Mouse (Mus musculus): ENCODE data around the gene Gm20388. TPM values are rescaled to one million over a fixed set of nuclear protein-coding genes. Genes with fewer than 3 reads are reported as not detected.

The Gm20388 gene
- polyA plus RNA-seq, 1 experiment from 2014 or later, result 1.7 TPM

- DNase-seq (ENCODE audit: low spot score), result no peak
- Histone ChIP-seq H3K36me3 (peaks cover 19% of the 10 kb centered on the region; the same call in 1 of the 2 replicates), H3K27me3 (ENCODE audit: insufficient read depth, poor library complexity, severe bottlenecking) (no peaks in the 10 kb centered on the region), H3K4me3 (no peak overlapping the region), H3K4me1 (replicated peaks) (peaks cover 71% of the 10 kb centered on the region), H3K9me3 (no peaks in the 10 kb centered on the region), H3K27ac (0 out of 2 replicates have a peak overlapping the region, but pooled peaks have one; percentile 19)
- WGBS, result 86% methylated on average over 26 of the region's 26 CpGs
Observed at GRCm38 (mm10) chr8:122306660-122307399, 2396.2 kb downstream of the Gm20388 start.

DNA sequence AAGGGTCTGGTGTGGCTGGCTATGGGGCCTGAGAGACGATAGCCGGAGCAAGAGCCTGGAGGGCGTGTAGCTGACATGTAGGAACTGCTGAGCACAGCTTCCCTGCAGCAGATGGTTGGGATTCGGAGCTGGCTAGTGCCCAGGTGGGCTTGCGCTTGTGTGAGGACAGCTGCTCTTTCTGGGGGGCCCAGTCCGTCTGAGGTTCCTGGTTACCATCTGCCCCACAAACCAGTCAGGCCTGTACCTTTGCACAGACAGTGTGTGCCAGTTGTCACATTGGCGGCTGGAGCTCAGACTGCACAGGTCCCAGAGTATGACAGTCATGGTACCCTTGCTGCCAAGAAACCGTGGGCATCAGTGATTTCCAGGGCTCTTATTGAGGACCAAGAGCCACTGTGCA, 2397.2 kb downstream of the Gm20388 start:
- no peaks in the 10 kb centered on the region for H3K9me3 ChIP-seq
- no peak for DNase-seq (ENCODE audit: low spot score)
- 84% methylated on average over 8 of the region's 8 CpGs for WGBS
- H3K36me3 ChIP-seq, result peaks cover 19% of the 10 kb centered on the region; the same call in 1 of the 2 replicates
- H3K27me3 ChIP-seq (ENCODE audit: insufficient read depth, poor library complexity, severe bottlenecking), result no peaks in the 10 kb centered on the region
- H3K4me1 ChIP-seq (replicated peaks), result peaks cover 69% of the 10 kb centered on the region
- H3K4me3 ChIP-seq, result no peak overlapping the region
- peak overlapping the region; percentile 66 for H3K27ac ChIP-seq

DNA sequence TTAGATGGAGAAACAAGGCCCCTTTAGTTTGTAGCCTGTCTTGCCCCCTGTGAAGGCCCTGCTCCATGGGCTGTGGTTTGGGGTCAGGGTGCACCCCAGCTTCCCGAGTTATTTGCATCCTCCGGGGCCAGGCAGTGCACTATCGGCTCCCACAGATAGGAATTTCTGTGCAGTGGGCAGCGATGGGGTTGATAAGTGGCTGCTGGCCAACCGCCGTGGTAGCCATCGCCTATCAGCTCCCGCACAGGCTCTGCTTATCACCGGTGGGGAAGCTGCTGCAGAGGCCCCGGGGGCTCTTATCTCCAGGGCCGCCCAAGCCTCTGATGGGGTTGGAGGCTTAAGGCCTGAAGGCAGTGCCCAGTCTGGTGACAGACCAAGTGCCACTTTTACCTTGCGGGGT, 2398.6 kb downstream of the Gm20388 start:
- H3K27ac ChIP-seq, result peak overlapping the region; percentile 62; the same call in 1 of the 2 replicates
- H3K4me3 ChIP-seq, result no peak overlapping the region
- H3K36me3 ChIP-seq, result peaks cover 19% of the 10 kb centered on the region; the same call in 1 of the 2 replicates
- H3K9me3 ChIP-seq, result no peaks in the 10 kb centered on the region
- DNase-seq (ENCODE audit: low spot score), result no peak
- peaks cover 72% of the 10 kb centered on the region for H3K4me1 ChIP-seq (replicated peaks)
- 89% methylated on average over 12 of the region's 12 CpGs for WGBS
- no peaks in the 10 kb centered on the region for H3K27me3 ChIP-seq (ENCODE audit: insufficient read depth, poor library complexity, severe bottlenecking)

DNA sequence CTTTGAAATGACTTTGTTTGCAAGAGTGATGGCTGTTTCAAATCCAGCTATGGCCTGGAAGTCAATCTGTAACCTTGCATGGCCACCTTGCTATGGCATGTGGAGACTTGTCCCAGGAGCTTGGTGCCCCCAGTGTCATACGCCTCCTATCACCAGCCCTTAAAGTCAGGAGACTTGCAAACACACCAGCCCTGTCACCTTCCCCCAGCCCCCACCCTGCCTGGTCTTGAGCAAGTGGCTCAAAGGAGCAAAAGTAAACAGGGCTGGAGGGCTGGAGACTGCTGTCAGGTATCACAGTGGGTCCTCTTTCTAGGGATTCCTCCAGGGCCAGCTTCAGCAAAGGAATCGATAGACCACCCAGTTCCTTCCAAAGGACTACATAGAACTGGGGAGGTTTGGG, 2400.5 kb downstream of the Gm20388 start:
- no peaks in the 10 kb centered on the region for H3K9me3 ChIP-seq
- peaks cover 80% of the 10 kb centered on the region for H3K4me1 ChIP-seq (replicated peaks)
- peaks cover 19% of the 10 kb centered on the region; the same call in 1 of the 2 replicates for H3K36me3 ChIP-seq
- no peak for DNase-seq (ENCODE audit: low spot score)
- WGBS, result 84% methylated on average over 2 of the region's 2 CpGs
- H3K27me3 ChIP-seq (ENCODE audit: insufficient read depth, poor library complexity, severe bottlenecking), result no peaks in the 10 kb centered on the region
- no peak overlapping the region for H3K4me3 ChIP-seq
- H3K27ac ChIP-seq, result peak overlapping the region; percentile 50

DNA sequence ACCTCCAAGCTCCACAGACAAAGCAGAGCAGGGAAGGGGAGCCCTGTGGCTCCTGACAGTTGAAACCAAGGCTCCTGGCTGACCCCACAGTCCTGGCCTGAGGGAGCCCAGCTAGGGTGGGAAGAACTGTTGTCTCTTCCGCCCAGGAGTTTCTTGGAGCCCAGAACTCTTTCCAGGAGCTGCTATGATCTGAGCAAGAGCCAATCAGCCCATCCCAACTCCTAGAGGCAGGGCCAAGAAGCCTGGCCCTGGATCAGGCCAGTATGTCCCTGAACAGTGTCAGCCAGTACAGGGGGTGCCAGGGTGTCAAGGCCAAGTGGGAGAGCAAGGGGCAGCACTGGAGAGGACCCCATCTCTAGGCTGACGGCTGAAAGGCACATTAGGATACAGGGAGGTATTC, 2401.9 kb downstream of the Gm20388 start:
- no peaks in the 10 kb centered on the region for H3K27me3 ChIP-seq (ENCODE audit: insufficient read depth, poor library complexity, severe bottlenecking)
- H3K9me3 ChIP-seq, result no peaks in the 10 kb centered on the region
- 73% methylated on average over 2 of the region's 2 CpGs for WGBS
- H3K4me3 ChIP-seq, result no peak overlapping the region
- peak overlapping the region; percentile 42; the same call in 1 of the 2 replicates for H3K27ac ChIP-seq
- peaks cover 11% of the 10 kb centered on the region; the same call in 1 of the 2 replicates for H3K36me3 ChIP-seq
- peaks cover 84% of the 10 kb centered on the region for H3K4me1 ChIP-seq (replicated peaks)
- DNase-seq (ENCODE audit: low spot score), result no peak

DNA sequence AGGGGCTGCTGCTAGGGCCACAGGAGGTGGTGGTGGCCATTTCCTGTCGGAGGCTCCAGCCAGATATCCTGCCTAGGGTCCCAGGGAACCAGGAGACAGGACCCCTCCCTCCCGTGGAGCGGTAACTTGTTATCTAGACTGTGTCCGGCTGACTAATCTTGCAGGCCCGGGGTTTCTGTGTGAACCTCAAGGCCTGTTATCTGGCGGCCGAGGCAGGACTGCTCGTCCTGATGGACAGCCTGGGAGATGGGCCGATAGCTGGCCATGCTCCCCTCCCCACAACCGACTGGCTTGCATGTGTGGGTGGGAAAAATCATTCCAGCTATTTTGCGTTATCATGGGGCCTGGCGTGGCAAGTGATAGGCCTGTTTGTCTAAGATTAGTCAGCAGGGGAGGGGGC, 2402.7 kb downstream of the Gm20388 start:
- no peak overlapping the region for H3K4me3 ChIP-seq
- no peaks in the 10 kb centered on the region for H3K27me3 ChIP-seq (ENCODE audit: insufficient read depth, poor library complexity, severe bottlenecking)
- H3K9me3 ChIP-seq, result no peaks in the 10 kb centered on the region
- peak overlapping the region; percentile 64; the same call in 1 of the 2 replicates for H3K27ac ChIP-seq
- WGBS, result 74% methylated on average over 12 of the region's 12 CpGs
- peaks cover 88% of the 10 kb centered on the region for H3K4me1 ChIP-seq (replicated peaks)
- H3K36me3 ChIP-seq, result peaks cover 6% of the 10 kb centered on the region; the same call in 1 of the 2 replicates
- no peak for DNase-seq (ENCODE audit: low spot score)

GRCm38 (mm10) chr8:122314899-122315496, 2404.4 kb downstream of the Gm20388 start:
- H3K27ac ChIP-seq, result peak overlapping the region; percentile 50
- H3K4me3 ChIP-seq, result no peak overlapping the region
- DNase-seq (ENCODE audit: low spot score), result no peak
- no peaks in the 10 kb centered on the region for H3K36me3 ChIP-seq
- H3K9me3 ChIP-seq, result no peaks in the 10 kb centered on the region
- peaks cover 91% of the 10 kb centered on the region for H3K4me1 ChIP-seq (replicated peaks)
- WGBS, result 67% methylated on average over 13 of the region's 13 CpGs
- H3K27me3 ChIP-seq (ENCODE audit: insufficient read depth, poor library complexity, severe bottlenecking), result peaks cover 9% of the 10 kb centered on the region; the same call in 1 of the 2 replicates

DNA sequence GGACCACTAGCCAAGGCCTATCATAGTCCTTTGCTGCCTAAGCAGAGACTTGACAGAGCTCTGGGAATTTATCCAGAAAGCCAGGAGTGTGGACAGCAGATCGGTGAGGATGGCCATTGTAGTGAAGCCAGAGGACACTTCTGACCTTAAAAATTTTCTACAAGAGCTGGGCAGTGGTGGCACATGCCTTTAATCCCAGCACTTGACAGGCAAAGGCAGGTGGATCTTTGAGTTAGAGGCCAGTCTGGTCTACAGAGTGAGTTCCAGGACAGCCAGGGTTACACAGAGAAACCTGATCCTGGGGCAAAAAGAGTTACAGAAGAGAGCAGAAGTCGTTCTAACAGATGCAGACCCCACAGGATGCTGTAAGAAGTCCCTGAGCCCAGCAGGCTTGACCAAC, 2405.8 kb downstream of the Gm20388 start:
- Histone ChIP-seq H3K36me3 (no peaks in the 10 kb centered on the region), H3K4me3 (no peak overlapping the region), H3K27me3 (ENCODE audit: insufficient read depth, poor library complexity, severe bottlenecking) (peaks cover 11% of the 10 kb centered on the region; the same call in 1 of the 2 replicates), H3K9me3 (no peaks in the 10 kb centered on the region), H3K27ac (no peak overlapping the region), H3K4me1 (replicated peaks) (peaks cover 95% of the 10 kb centered on the region)
- 51% methylated on average over 2 of the region's 2 CpGs for WGBS
- no peak for DNase-seq (ENCODE audit: low spot score)

DNA sequence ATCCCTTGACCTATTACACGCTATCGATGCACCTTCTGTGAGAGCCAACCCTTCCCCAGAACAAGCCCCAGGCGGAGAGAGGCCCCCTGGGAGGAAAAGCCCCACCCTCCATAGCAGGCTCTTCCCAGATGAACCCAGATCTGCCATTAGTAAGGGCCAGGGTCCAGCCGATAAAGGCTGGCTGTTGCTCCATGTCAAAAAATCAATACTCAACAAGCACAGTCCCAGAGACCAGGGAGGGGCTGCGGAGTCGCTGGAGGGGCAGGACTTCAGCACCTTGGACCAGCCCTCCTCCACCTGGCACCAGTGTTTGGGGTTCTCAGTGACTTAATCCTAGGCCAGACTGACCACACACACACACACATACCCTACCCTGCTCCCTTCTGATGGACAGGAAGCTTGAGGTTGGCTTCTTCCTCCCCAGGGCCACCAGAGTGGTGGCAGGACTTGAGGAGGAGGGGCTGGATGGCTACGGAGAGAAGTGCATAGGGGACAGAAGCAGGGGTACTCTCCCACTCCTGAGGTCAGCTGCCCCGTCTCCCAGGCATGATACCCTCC, 2407.4 kb downstream of the Gm20388 start:
- Histone ChIP-seq H3K4me1 (replicated peaks) (peaks cover 95% of the 10 kb centered on the region), H3K36me3 (no peaks in the 10 kb centered on the region)

GRCm38 (mm10) chr8:122319045-122319707, 2408.5 kb downstream of the Gm20388 start:
- peaks cover 26% of the 10 kb centered on the region for H3K27me3 ChIP-seq (ENCODE audit: insufficient read depth, poor library complexity, severe bottlenecking)
- no peak for DNase-seq (ENCODE audit: low spot score)
- H3K4me3 ChIP-seq, result no peak overlapping the region
- H3K4me1 ChIP-seq (replicated peaks), result peaks cover 95% of the 10 kb centered on the region
- H3K27ac ChIP-seq, result peak overlapping the region; percentile 13
- no peaks in the 10 kb centered on the region for H3K36me3 ChIP-seq
- 72% methylated on average over 11 of the region's 11 CpGs for WGBS
- no peaks in the 10 kb centered on the region for H3K9me3 ChIP-seq

More for the DNA sequence above, 2407.4 kb downstream of the Gm20388 start:
- H3K4me3 ChIP-seq, result no peak overlapping the region
- H3K9me3 ChIP-seq, result no peaks in the 10 kb centered on the region
- 57% methylated on average over 8 of the region's 8 CpGs for WGBS
- peak overlapping the region; percentile 13; the same call in 1 of the 2 replicates for H3K27ac ChIP-seq
- H3K27me3 ChIP-seq (ENCODE audit: insufficient read depth, poor library complexity, severe bottlenecking), result peaks cover 21% of the 10 kb centered on the region; the same call in 1 of the 2 replicates
- no peak for DNase-seq (ENCODE audit: low spot score)

- Histone ChIP-seq H3K27me3 (ENCODE audit: insufficient read depth, poor library complexity, severe bottlenecking) (peaks cover 26% of the 10 kb centered on the region), H3K4me1 (replicated peaks) (peaks cover 95% of the 10 kb centered on the region), H3K4me3 (no peak overlapping the region), H3K27ac (peak overlapping the region; percentile 13), H3K9me3 (no peaks in the 10 kb centered on the region), H3K36me3 (no peaks in the 10 kb centered on the region)
- WGBS, result 77% methylated on average over 7 of the region's 7 CpGs
- no peak for DNase-seq (ENCODE audit: low spot score)
Observed at GRCm38 (mm10) chr8:122319708-122320075, 2409.1 kb downstream of the Gm20388 start.

- Histone ChIP-seq H3K4me1 (replicated peaks) (peaks cover 95% of the 10 kb centered on the region), H3K36me3 (no peaks in the 10 kb centered on the region), H3K4me3 (no peak overlapping the region), H3K9me3 (no peaks in the 10 kb centered on the region), H3K27me3 (ENCODE audit: insufficient read depth, poor library complexity, severe bottlenecking) (peaks cover 34% of the 10 kb centered on the region), H3K27ac (peak overlapping the region; percentile 54; the same call in 1 of the 2 replicates)
- DNase-seq (ENCODE audit: low spot score), result no peak
- WGBS, result 14% methylated on average over 3 of the region's 3 CpGs
Observed at GRCm38 (mm10) chr8:122320541-122320940, 2409.9 kb downstream of the Gm20388 start.

All from hindbrain, embryonic 10.5 days (tissue).